Comparison of ENCODE assay signal across 13 mouse cellular contexts in the genomic region with DNA sequence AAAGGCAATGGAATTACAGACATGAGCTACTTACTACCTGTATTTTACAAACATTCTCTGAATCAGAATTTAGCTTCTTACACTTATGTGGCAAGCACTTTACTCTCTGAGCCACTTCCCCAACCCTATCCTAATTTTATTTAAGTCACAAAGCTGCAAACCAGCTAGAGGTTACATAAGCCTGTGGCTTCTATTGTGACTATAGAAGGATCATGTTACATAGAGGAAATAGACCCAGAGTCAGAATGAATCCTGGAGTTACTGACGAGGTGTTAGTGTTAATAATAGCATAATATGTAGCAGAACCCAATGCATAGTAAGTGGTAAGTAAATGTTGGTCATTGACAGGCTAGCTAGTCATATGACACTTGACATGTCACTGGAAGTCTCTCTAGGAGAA.
"Had no signal": no experiment of that assay in that cellular context is flagged by ENCODE, and none has a peak within 500 bp of the region (broad histone marks: within the 10 kb centered on the region; RNA-seq: fewer than 3 reads in every experiment).

No protein-coding gene starts in this region.

- H3K27ac ChIP-seq: kidney, postnatal 0 days; limb, embryonic 15.5 days; liver, embryonic 13.5 days; midbrain, embryonic 10.5 days; neural tube, embryonic 15.5 days had no signal

- H3K9me3 ChIP-seq: limb, embryonic 15.5 days; liver, embryonic 13.5 days; midbrain, embryonic 10.5 days; neural tube, embryonic 15.5 days had no signal

- H3K4me3 ChIP-seq: limb, embryonic 15.5 days; liver, embryonic 13.5 days; midbrain, embryonic 10.5 days; myocyte; neural tube, embryonic 15.5 days had no signal

- H3K4me1 ChIP-seq: limb, embryonic 15.5 days; liver, embryonic 13.5 days; midbrain, embryonic 10.5 days; neural tube, embryonic 15.5 days had no signal

- H3K4me2 ChIP-seq: limb, embryonic 15.5 days; liver, embryonic 13.5 days; neural tube, embryonic 15.5 days had no signal

- ATAC-seq: liver, postnatal 0 days had no signal

- H3K27me3 ChIP-seq: limb, embryonic 15.5 days; liver, embryonic 13.5 days; neural tube, embryonic 15.5 days had no signal

- H3K9ac ChIP-seq: limb, embryonic 15.5 days; liver, embryonic 13.5 days; liver, postnatal 0 days; neural tube, embryonic 15.5 days had no signal

- DNase-seq: kidney, adult 9 months; kidney, postnatal 36 days; liver, embryonic 13.5 days; liver, postnatal 0 days; midbrain, embryonic 14.5 days; right cerebral cortex, adult 18-20 months; thymus, adult 18-20 months; thymus, postnatal 14 days had no signal

- H3K36me3 ChIP-seq: limb, embryonic 15.5 days; liver, embryonic 13.5 days; midbrain, embryonic 10.5 days; neural tube, embryonic 15.5 days had no signal
